In genomic region chr9:60744171-60744969, GRCm38 (mm10) we compare ENCODE assay signal across 8 mouse cellular contexts. TPM values are rescaled to one million over a fixed set of nuclear protein-coding genes. Genes with fewer than 3 reads are reported as not detected.
DNase-seq lines count a peak whose midpoint lies in the region; ATAC-seq and TF ChIP-seq lines count a peak whose summit lies in the region.

No protein-coding gene starts in this region.

- TF ChIP-seq POLR2A in CH12.LX (IDR thresholded peaks at IDR 0.05; ENCODE audit: low read depth, low read length): no peak

- no peaks in the 10 kb centered on the region for H3K27me3 ChIP-seq in intestine, postnatal 0 days (replicated peaks; ENCODE audit: control insufficient read depth, insufficient read depth, low read length)
- no peaks in the 10 kb centered on the region for H3K27me3 ChIP-seq in intestine, embryonic 16.5 days (replicated peaks; ENCODE audit: control insufficient read depth, insufficient read depth, low read length)
- H3K27me3 ChIP-seq in CH12.LX (replicated peaks): no peaks in the 10 kb centered on the region
- no peaks in the 10 kb centered on the region for H3K27me3 ChIP-seq in lung, postnatal 0 days (replicated peaks; ENCODE audit: insufficient read depth, low read length)

- no peak overlapping the region for H3K27ac ChIP-seq in intestine, postnatal 0 days (ENCODE audit: low read depth, low read length)
- H3K27ac ChIP-seq in intestine, embryonic 16.5 days (ENCODE audit: low read length): no peak overlapping the region
- no peak overlapping the region for H3K27ac ChIP-seq in CH12.LX (ENCODE audit: insufficient read depth, low read depth)
- H3K27ac ChIP-seq in lung, postnatal 0 days (ENCODE audit: low read length): no peak overlapping the region

- WGBS in intestine, postnatal 0 days: 48% methylated on average over 18 of the region's 18 CpGs
- 44% methylated on average over 18 of the region's 18 CpGs for WGBS in intestine, embryonic 16.5 days
- WGBS in lung, postnatal 0 days: 34% methylated on average over 18 of the region's 18 CpGs

- no peak overlapping the region for H3K9ac ChIP-seq in intestine, postnatal 0 days (ENCODE audit: low read depth, low read length)
- no peak overlapping the region for H3K9ac ChIP-seq in intestine, embryonic 16.5 days (ENCODE audit: low read depth, low read length)
- no peak overlapping the region for H3K9ac ChIP-seq in CH12.LX (ENCODE audit: insufficient read depth, low read depth)
- no peak overlapping the region for H3K9ac ChIP-seq in lung, postnatal 0 days (replicated peaks; ENCODE audit: low read depth)

- TF ChIP-seq RAD21 in CH12.LX (IDR thresholded peaks at IDR 0.05; ENCODE audit: low read depth, low read length): peak; percentile 67

- no peak for ATAC-seq in intestine, postnatal 0 days
- ATAC-seq in intestine, embryonic 16.5 days: no peak
- ATAC-seq in lung, postnatal 0 days: peak; percentile 40

- no peaks in the 10 kb centered on the region for H3K36me3 ChIP-seq in intestine, postnatal 0 days (ENCODE audit: control insufficient read depth, insufficient read depth)
- no peaks in the 10 kb centered on the region for H3K36me3 ChIP-seq in intestine, embryonic 16.5 days (ENCODE audit: control insufficient read depth, insufficient read depth, low read length)
- H3K36me3 ChIP-seq in CH12.LX (replicated peaks in 1 of 2; ENCODE audit: control insufficient read depth in 1 of 2, insufficient read depth in 1 of 2, low read length in 1 of 2): no peaks in the 10 kb centered on the region
- H3K36me3 ChIP-seq in lung, postnatal 0 days (ENCODE audit: insufficient read depth, low read length): no peaks in the 10 kb centered on the region

- H3K4me3 ChIP-seq in intestine, postnatal 0 days (ENCODE audit: low read depth, low read length): no peak overlapping the region
- no peak overlapping the region for H3K4me3 ChIP-seq in intestine, embryonic 16.5 days (ENCODE audit: low read length)
- H3K4me3 ChIP-seq in CH12.LX (replicated peaks in 1 of 3; ENCODE audit: low read depth in 2 of 3, low read length in 2 of 3, poor library complexity in 1 of 3): no peak overlapping the region
- no peak overlapping the region for H3K4me3 ChIP-seq in lung, postnatal 0 days (ENCODE audit: low read depth, low read length)

- peak; percentile 42 for DNase-seq in CH12.LX (ENCODE audit: extremely low read depth)
- peak; percentile 80 for DNase-seq in brain, adult 2 months (ENCODE audit: low read depth, low spot score)
- peak; percentile 88 for DNase-seq in fibroblast of lung, adult 2 months (ENCODE audit: low read depth)
- DNase-seq in kidney, adult 9 months: peak; percentile 55
- peak; percentile 84 for DNase-seq in lung, postnatal 0 days (ENCODE audit: low spot score)
- peak; percentile 61 for DNase-seq in right cerebral cortex, postnatal 4 days

- no peak for TF ChIP-seq EP300 in CH12.LX (IDR thresholded peaks at IDR 0.05; ENCODE audit: low read length)
- TF ChIP-seq EP300 in lung, postnatal 0 days (IDR thresholded peaks at IDR 0.05): no peak

- no peaks in the 10 kb centered on the region; the same call in 1 of the 2 replicates for H3K4me1 ChIP-seq in intestine, postnatal 0 days (replicated peaks; ENCODE audit: control insufficient read depth, insufficient read depth, low read length)
- peaks cover 14% of the 10 kb centered on the region; the same call in 1 of the 2 replicates for H3K4me1 ChIP-seq in intestine, embryonic 16.5 days (ENCODE audit: control insufficient read depth, insufficient read depth, low read length)
- no peaks in the 10 kb centered on the region for H3K4me1 ChIP-seq in CH12.LX (ENCODE audit: control insufficient read depth in 1 of 2, insufficient read depth in 2 of 2)
- no peaks in the 10 kb centered on the region; the same call in 1 of the 2 replicates for H3K4me1 ChIP-seq in lung, postnatal 0 days (ENCODE audit: insufficient read depth, low read depth, low read length)

- no peaks in the 10 kb centered on the region for H3K79me2 ChIP-seq in CH12.LX (replicated peaks; ENCODE audit: control insufficient read depth, extremely low read depth, insufficient read depth, poor library complexity, severe bottlenecking)

- H3K4me2 ChIP-seq in intestine, postnatal 0 days (replicated peaks; ENCODE audit: low read depth): no peak overlapping the region
- H3K4me2 ChIP-seq in intestine, embryonic 16.5 days (ENCODE audit: low read depth, low read length): no peak overlapping the region
- H3K4me2 ChIP-seq in CH12.LX (ENCODE audit: insufficient read depth, low read depth, poor library complexity, severe bottlenecking): no peak overlapping the region
- no peak overlapping the region for H3K4me2 ChIP-seq in lung, postnatal 0 days (replicated peaks; ENCODE audit: low read depth, low read length)

- in situ Hi-C loops in CH12.LX (cut with MboI; ENCODE audit: low pct_ligation_motif_present, low pct_unique_long_range_greater_than_20kb, low sequenced_read_pairs): no loop called here

- peak; percentile 88 for TF ChIP-seq CTCF in intestine, postnatal 0 days (IDR thresholded peaks at IDR 0.05; ENCODE audit: low read depth)
- peak; percentile 81 for TF ChIP-seq CTCF in CH12.LX (conservative IDR thresholded peaks at IDR 0.05 in 1 of 2, IDR thresholded peaks at IDR 0.05 in 1 of 2; ENCODE audit: low read depth in 2 of 2, low read length in 2 of 2)
- peak; percentile 85 for TF ChIP-seq CTCF in lung, postnatal 0 days (IDR thresholded peaks at IDR 0.05)

- dilution Hi-C loops in CH12.LX (cut with MboI; ENCODE audit: extremely low pct_ligation_motif_present, extremely low pct_unique_long_range_greater_than_20kb, low sequenced_read_pairs): no loop called here

- no peaks in the 10 kb centered on the region for H3K9me3 ChIP-seq in intestine, postnatal 0 days (ENCODE audit: control insufficient read depth)
- no peaks in the 10 kb centered on the region for H3K9me3 ChIP-seq in intestine, embryonic 16.5 days (ENCODE audit: control insufficient read depth, low read length)
- peaks cover 3% of the 10 kb centered on the region for H3K9me3 ChIP-seq in CH12.LX (replicated peaks; ENCODE audit: low read length)
- no peaks in the 10 kb centered on the region for H3K9me3 ChIP-seq in lung, postnatal 0 days (ENCODE audit: low read length)

TF ChIP-seq in CH12.LX, 34 proteins besides CTCF, POLR2A, EP300 and RAD21:
- TF ChIP-seq NRF1 (IDR thresholded peaks at IDR 0.05; ENCODE audit: low read depth, low read length): no peak
- TF ChIP-seq MXI1 (IDR thresholded peaks at IDR 0.05; ENCODE audit: low read depth, low read length): no peak
- TF ChIP-seq SMC3 (IDR thresholded peaks at IDR 0.05; ENCODE audit: low read depth, low read length): peak; percentile 65
- no peak for TF ChIP-seq MEF2A (IDR thresholded peaks at IDR 0.05; ENCODE audit: borderline replicate concordance, low read depth, low read length)
- 0 out of 2 replicates have a peak, but pooled peaks have one; percentile 29 for TF ChIP-seq MYC (IDR thresholded peaks at IDR 0.05; ENCODE audit: low read depth, low read length)
- TF ChIP-seq KAT2A (IDR thresholded peaks at IDR 0.05; ENCODE audit: insufficient replicate concordance, low read length): no peak
TF ChIP-seq in CH12.LX: peak in this region for 2.

RNA-seq across cellular contexts. Expression of gene Larp6, which starts 31.6 kb away (rescaled TPM):
- 1.1 and 1.2 TPM in 2 replicates for polyA plus RNA-seq in intestine, postnatal 0 days (2015; fragmentation: Nextera tagmentation; extraction: Ambion mirVana)
- polyA plus RNA-seq in intestine, embryonic 16.5 days (2015; fragmentation: Nextera tagmentation; extraction: Ambion mirVana): 1.6 and 1.7 TPM in 2 replicates
- not detected in 2 replicates for total RNA-seq in CH12.LX (2012; rRNA removed)
- not detected in 2 replicates for total RNA-seq in CH12.LX (2014; rRNA removed)
- not detected in 2 replicates for polyA plus RNA-seq in CH12.LX (2012; ENCODE audit: insufficient read length, low read depth)
- 0.73 and 1.1 TPM in 2 replicates for polyA plus RNA-seq in lung, postnatal 0 days (2015; fragmentation: Nextera tagmentation; extraction: Ambion mirVana)

RNA-seq across cellular contexts. Expression of gene Uaca, which starts 50.0 kb away (rescaled TPM):
- polyA plus RNA-seq in intestine, postnatal 0 days (2015; fragmentation: Nextera tagmentation; extraction: Ambion mirVana): 34.6 and 39.3 TPM in 2 replicates
- 56.8 and 60.7 TPM in 2 replicates for polyA plus RNA-seq in intestine, embryonic 16.5 days (2015; fragmentation: Nextera tagmentation; extraction: Ambion mirVana)
- total RNA-seq in CH12.LX (2012; rRNA removed): 0.17 and 0.34 TPM in 2 replicates
- total RNA-seq in CH12.LX (2014; rRNA removed): not detected in 2 replicates
- polyA plus RNA-seq in CH12.LX (2012; ENCODE audit: insufficient read length, low read depth): 0.17 and 0.18 TPM in 2 replicates
- 23.5 and 25.9 TPM in 2 replicates for polyA plus RNA-seq in lung, postnatal 0 days (2015; fragmentation: Nextera tagmentation; extraction: Ambion mirVana)

RNA-seq across cellular contexts. Expression of gene Lrrc49, which starts 56.4 kb away (rescaled TPM):
- polyA plus RNA-seq in intestine, postnatal 0 days (2015; fragmentation: Nextera tagmentation; extraction: Ambion mirVana): 8.1 and 10.1 TPM in 2 replicates
- polyA plus RNA-seq in intestine, embryonic 16.5 days (2015; fragmentation: Nextera tagmentation; extraction: Ambion mirVana): 10.7 and 11.7 TPM in 2 replicates
- total RNA-seq in CH12.LX (2012; rRNA removed) (3.1 and 3.7 TPM in 2 replicates), CH12.LX (2014; rRNA removed) (6.6 TPM in 2 replicates)
- 6.2 and 7.1 TPM in 2 replicates for polyA plus RNA-seq in CH12.LX (2012; ENCODE audit: insufficient read length, low read depth)
- polyA plus RNA-seq in lung, postnatal 0 days (2015; fragmentation: Nextera tagmentation; extraction: Ambion mirVana): 8.3 and 9.0 TPM in 2 replicates

Comparison
In these comparisons a context has a peak if more than half of its experiments do, and no peak if none do; other contexts are left out.
1. RNA of gene Uaca, which starts 50.0 kb away (polyA plus RNA-seq): 56.8 to 60.7 TPM in intestine, embryonic 16.5 days, 34.6 to 39.3 TPM in intestine, postnatal 0 days and 23.5 to 25.9 TPM in lung, postnatal 0 days; 0.17 to 0.18 TPM in CH12.LX; every median in the first group is over 10 times any median in the second.
2. Peak in every context shown above with its lines, with median percentiles within 50 percentile points of each other: CTCF ChIP-seq and DNase-seq.